Mouse (Mus musculus): Measurements from ENCODE around the gene Cdk5r1.
"Not testable (repeated sequence)": the region's sequence is repeated elsewhere in the genome, so short reads cannot be mapped to it uniquely, and the experiment has no call there.

Gene Cdk5r1

DNA sequence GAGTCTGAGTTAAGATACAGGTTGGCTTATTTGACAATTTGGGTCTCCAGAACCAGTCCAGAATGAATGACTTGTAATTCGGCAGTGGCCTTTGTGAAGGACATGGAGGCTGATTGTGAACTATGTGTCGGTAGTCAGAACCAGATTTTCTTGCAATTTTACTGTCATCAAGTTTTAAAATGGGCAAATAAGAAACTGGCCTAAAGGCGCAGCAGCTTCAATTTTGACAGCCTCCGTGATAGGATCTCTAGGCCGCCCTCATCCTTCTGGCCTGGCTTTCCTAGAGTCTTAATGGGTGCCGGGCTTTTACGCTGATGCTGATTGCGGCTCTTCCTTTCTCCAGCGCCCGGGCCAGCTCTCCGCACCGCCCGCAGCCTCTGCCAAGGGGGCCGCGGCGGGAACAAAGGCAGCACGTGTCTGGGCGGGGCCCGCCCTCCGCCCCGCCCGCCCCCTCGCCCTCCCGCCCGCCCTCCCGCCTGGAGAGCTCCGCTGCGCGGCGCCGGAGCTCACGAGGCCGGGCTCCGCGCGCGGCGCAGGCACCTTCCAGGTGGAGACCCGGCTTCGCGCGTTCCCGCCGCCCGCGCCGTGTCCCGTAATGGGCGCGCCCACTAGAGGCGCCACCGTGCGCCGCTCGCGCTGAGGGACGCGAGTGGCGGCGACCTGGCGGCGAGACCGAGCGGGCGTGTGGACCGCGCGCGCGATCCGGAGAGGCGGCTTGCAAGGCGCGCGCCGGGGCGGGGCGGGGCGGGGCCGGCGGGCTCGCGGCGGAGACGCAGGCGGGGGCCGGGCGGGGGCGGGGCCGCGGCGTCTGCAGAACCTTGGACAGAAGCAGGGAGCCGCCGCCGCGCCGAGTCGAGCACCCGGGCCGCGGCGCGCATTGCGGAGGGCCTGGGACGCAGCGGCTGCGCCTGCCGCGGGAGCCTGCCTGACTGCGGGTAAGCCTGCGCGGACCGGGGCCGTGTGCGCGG, at the start of gene Cdk5r1:
Gene Cdk5r1 (plus strand): TSS at position 802 of the 968 bp plus-strand sequence.
- in situ Hi-C loops (cut with MboI, MseI) = no loop called here

DNA sequence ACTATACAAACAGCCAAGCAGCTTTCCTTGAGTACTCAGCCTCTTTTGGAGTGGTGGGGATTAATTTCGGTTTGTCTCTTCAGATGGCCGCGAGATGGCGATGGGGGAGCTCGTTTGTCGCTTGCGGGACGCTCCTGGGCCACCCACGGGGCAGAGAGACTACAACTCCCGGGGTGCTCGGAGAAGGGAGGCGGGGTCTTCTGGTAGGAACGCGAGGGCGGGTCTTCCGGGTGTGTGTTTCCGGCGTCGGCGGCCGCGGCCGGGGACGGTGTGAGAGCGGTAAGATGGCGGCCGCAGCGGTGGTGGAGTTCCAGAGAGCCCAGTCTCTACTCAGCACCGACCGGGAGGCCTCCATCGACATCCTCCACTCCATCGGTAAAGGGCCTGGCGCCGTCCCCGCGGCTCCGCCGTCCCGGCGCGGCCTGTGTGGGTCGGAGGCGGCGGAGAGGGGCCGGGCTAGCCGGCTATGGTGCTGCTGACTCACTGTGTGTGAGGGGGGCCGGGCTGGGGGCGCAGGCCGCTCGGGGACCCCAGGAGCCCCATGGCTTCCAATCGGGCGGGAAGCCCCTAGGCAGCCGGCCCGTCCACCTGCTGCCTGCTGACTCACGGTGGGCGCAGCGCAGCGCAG, 48.3 kb upstream of the Cdk5r1 start, which contains the start of gene Psmd11:
Gene Psmd11 (plus strand): TSS at position 235 of the 628 bp plus-strand sequence.
- in situ Hi-C loops (cut with MboI, MseI) = no loop called here

DNA sequence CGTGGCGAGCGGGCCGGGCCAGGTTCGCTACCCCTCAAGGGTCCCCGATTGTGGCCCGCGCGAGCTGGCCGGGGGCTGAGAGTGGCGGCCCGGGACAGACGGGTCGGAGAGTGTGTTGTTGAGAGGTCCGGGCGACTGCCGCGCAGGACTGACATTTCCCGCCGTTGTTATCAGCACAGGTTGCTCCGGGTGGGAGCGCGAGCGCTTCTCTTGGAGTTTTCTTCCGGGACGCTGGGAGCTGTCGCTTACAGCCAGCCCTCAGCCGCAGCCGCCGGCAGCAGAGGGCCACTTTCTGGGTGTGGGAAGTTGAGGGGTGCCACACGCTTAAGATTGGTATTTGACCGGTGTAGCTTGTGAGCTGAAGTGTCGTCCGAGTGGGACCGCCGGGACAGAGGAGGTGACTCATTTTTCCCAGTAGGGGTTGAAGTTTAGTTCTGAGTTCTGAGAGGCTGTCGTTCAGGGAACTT, 47.8 kb upstream of the Cdk5r1 start:
- in situ Hi-C loops (cut with MboI, MseI) = no loop called here

DNA sequence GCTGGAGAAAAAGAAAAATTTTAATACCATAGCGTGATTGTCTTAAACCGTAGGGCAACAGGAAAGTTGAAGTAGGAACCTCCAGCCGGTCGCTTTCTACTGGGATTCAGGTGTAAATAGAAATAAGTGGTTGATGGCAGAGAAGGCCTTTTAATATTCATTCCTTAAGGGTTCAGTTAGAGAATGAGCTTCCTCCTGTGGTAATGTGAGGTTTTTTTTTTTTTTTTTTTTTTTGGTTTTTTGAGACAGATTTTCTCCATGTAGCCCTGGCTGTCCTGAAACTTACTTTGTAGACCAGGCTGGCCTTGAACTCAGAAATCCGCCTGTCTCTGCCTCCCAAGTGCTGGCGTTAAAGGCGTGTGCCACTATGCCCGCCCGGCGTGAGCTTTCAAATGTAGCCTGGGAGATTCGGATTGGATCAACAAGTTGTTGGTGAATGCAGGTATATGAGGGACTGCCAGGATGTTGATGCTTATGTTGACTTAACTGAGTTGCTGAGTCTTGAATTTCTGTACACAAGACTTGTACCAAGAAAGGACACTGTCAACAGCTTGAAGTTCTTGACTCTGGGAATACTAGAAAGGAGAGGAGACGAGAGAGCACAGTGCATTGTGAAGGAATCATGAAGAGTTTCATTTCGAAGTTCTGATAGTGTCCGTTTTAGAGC, 47.2 kb upstream of the Cdk5r1 start:
- in situ Hi-C loops (cut with MboI, MseI) = no loop called here

DNA sequence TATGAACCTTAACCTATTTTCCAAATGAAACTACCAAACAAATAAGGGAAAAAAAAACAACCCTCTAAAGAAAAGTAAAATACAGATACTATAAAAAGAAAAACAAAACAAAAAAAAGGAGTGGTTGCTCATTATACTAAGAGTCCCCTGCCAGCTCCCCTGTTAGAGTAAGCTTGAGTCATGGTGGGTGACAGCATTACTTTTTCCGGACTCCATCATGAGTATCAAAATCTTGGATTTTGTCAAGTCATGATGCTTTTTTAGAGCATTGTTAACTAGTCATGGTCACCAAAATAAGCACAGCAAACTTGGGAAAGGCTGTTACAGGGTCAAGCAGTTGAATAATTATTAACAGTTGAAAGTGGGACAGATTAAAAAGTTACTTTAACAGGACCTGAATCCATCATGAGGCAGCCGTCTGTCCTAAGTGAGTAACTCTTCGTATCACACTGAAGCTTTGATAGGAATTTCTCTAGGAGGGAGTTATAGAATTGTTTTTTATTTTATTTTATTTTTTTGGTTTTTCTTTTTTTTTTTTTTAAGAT, 46.4 kb upstream of the Cdk5r1 start:
- in situ Hi-C loops (cut with MboI, MseI) = no loop called here

DNA sequence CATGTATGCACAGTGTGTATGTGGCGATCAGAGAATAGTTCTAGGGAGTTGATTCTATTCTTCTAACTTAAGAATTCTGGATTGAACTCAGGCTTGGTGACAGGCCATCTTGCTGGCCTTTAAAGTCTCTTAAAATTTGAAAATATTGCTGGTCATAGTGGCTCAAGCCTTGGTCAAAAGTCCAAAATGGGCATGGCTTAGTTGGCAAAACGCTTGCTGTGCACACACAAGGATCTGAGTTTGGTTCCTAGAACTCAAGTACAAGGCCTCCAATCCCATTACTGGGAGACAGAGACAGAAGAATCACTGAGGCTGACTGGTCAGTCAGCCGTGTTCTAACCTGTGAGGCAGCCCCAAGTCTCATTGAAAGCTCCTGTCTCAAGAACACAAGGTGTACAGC, 29.9 kb upstream of the Cdk5r1 start:
- in situ Hi-C loops (cut with MboI, MseI) = loop anchor here (5.0 kb wide), 1 partner anchor 45 kb away; no protein-coding TSS in a partner anchor

DNA sequence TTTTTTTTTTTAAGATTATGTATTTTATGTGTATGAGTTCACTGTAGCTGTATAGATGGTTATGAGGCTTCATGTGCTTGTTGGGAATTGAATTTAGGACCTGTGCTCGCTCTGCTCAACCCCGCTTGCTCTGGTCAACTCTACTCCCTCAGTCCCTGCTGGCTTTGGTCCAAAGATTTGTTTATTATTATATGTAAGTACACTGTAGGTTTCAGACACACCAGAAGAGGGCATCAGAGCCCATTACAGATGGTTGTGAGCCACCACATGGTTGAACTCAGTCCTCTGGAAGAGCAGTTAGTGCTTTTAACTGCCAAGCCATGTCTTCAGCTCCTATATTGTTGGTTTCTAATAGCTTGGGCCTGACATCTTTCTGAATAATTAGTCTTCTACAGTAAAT, 27.0 kb upstream of the Cdk5r1 start:
- in situ Hi-C loops (cut with MboI, MseI) = loop anchor here (5.0 to 10.0 kb wide), 2 partner anchors 48 to 175 kb away; no protein-coding TSS in a partner anchor

DNA sequence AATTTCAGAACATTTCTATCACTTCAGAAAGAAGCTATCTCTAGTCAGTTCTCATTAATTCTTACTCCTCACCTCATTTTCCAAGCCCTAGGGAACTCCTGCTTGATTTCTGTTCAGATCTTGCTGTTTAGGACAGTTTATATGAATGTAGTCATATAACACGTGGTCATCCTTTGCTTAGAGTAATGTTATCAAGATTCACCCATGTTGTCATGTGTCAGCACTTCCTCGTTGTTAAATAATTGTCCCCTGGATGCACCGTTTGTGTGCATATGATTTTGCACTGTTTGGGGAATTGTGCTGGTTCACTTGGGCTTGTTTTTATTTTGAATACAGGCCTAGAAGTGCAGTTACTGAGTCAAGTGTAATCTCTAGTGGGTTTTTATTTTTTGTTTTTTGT, 24.6 kb upstream of the Cdk5r1 start:
- in situ Hi-C loops (cut with MboI, MseI) = loop anchor here (10.0 kb wide), 1 partner anchor 177 kb away; no protein-coding TSS in a partner anchor

DNA sequence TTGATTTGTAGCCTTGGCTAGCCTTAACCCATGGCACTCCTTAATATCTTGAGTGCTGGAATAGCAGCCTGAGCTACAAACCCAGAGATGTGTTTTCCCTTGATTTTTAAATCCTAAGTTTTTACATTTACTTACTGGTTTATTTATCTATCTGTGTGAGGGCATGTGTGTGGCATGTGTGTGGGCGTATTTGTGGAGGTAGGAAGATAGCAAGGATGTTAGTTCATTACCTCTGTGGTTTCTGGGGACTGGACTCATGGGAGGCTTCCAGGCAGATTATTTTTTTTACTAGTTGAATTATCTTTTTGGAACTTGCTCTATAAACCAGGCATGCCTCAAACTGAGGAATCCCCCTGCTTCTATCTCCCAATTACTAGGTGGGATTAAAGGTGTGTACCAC, 23.6 kb upstream of the Cdk5r1 start:
- in situ Hi-C loops (cut with MboI, MseI) = loop anchor here (10.0 kb wide), 1 partner anchor 178 kb away; no protein-coding TSS in a partner anchor

DNA sequence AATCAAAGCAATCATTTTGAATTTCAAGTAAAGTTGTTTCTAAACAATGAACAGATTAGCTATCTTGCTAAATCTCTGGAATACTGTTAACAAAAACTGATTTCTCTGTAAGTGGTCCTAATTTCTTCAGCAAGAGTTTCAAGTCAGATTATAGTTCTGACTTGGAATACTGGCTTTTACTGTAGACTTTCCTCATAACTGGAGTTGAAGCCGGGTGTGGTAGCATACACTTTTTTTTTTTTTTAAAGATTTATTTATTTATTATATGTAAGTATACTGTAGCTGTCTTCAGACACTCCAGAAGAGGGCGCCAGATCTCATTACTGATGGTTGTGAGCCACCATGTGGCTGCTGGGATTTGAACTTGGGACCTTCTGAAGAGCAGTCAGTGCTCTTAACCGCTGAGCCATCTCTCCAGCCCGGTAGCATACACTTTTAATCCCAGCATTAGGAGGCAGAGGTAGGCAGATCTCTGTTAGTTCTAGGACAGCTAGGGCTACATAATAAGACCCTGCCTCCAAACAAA, 13.2 kb upstream of the Cdk5r1 start:
- in situ Hi-C loops (cut with MboI, MseI) = not testable (repeated sequence)

DNA sequence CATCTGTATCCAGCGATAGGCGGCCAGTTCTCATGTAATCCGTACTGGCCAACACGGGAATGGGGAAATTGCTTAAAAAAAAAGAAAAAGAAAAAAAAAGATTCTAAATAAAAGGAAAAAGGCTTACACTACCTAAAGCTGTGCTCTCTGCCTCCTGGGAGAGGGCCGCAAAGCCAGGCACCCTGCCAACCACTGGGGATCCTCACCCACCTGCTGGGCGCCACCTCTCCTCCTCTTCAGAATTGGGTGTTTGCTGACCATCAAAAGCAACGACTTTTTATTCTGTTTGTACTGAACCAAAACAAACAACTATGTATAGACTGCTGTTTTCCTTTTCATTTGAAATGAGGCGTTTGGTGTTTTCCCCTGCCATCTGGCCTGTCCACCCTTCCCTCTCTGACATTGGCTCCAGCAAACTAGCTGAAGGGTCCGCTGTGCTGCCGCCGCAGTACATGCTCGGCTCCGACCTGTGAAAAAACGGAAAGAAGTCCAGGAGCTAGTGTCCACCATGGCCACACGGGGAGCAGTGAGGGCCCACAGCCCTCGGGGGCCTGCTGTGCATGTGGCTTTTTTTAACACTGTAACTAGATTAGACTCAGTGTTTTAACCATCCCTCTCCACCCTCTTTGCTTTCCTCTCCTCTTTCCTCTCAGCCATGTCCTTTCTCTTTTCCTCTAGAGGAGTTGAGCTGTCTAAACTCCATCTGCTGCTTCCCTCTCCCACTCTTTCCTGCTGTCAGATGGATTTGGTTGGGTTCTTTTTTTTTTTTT, 4.8 kb upstream of the Cdk5r1 start:
- in situ Hi-C loops (cut with MboI, MseI) = no loop called here

DNA sequence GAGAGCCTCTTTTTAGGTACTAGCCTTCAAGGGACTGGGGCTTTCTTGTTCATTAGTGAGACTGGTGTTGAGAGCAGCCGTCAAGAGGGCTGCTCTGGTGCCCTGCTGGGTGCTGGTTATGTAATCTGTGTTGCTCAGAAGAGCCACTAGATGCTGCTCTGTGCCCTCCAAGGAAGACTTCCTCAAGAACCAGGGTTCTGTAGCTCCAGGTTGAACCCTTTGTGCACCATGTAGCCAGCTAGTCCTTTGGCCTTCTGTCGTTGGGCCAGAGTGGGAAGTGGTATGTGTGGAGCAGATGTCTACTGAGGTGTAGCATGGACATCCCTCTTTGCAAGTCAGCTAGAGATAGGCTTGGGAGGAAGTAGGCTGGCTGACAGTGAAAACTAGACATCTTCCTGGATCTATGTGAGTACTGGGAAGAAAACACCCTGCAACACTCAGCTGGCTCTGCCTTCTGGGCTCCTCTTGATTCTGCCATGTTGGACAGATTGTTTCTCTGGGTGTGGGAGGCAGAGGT, 2.6 kb upstream of the Cdk5r1 start:
- in situ Hi-C loops (cut with MboI, MseI) = no loop called here

DNA sequence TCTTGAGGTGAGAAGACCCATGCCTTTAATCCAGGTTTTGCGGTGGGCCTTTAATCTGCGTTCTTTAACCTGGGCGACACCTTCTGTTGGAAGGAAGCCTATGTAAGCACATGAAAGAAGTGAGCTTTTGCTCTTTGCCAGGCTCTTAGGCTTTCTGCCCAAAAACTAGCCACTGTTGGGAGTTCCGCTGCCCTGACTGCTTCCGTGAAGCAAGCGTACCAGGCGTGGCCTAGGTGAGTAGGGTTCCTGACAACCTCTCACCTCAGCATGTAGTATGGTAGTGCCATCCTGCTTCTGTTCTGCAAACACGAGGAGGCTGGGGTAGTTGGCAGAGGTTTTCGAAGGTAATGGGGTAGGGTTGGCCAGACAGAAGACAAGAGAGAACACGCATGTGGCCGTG, 2.0 kb upstream of the Cdk5r1 start:
- in situ Hi-C loops (cut with MboI, MseI) = no loop called here

DNA sequence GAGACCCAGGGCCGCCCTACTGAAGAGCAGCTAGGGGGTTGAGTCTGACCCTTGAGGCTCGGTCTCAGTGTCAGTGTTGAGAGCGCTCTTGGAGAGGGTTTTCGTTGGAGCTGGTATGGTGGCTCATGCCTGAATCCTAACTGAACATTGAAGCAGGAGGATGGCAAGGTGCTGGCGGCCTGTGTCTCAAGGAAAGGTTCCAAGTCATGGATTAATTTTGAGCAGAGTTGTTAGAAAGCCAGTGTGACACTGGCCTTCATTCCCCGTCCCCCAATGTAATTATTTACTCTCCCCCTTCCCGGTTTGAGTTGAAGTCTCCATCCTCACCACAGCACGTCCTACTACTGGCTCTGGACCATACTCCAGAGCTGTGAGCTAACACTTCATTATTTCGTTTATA, 1.3 kb upstream of the Cdk5r1 start:
- in situ Hi-C loops (cut with MboI, MseI) = no loop called here

DNA sequence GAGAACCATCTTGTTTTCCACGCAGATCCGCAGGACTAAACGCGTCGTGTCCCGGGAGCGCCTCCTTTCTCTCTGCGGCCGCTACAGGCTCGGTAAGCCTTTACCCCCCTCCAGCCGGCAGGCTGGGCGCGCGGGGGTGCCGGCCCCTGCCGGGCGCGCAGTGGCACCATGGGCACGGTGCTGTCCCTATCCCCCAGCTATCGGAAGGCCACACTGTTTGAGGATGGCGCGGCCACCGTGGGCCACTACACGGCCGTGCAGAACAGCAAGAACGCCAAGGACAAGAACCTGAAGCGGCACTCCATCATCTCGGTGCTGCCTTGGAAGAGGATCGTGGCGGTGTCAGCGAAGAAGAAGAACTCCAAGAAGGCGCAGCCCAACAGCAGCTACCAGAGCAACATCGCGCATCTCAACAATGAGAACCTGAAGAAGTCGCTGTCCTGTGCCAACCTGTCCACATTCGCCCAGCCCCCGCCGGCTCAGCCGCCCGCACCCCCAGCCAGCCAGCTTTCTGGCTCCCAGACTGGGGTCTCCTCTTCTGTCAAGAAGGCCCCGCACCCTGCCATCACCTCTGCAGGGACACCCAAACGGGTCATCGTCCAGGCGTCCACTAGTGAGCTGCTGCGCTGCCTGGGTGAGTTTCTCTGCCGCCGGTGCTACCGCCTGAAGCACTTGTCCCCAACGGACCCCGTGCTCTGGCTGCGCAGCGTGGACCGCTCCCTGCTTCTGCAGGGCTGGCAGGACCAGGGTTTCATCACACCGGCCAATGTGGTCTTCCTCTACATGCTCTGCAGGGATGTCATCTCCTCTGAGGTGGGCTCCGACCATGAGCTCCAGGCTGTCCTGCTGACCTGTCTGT, 747 bp downstream of the Cdk5r1 start:
- in situ Hi-C loops (cut with MboI, MseI) = no loop called here

DNA sequence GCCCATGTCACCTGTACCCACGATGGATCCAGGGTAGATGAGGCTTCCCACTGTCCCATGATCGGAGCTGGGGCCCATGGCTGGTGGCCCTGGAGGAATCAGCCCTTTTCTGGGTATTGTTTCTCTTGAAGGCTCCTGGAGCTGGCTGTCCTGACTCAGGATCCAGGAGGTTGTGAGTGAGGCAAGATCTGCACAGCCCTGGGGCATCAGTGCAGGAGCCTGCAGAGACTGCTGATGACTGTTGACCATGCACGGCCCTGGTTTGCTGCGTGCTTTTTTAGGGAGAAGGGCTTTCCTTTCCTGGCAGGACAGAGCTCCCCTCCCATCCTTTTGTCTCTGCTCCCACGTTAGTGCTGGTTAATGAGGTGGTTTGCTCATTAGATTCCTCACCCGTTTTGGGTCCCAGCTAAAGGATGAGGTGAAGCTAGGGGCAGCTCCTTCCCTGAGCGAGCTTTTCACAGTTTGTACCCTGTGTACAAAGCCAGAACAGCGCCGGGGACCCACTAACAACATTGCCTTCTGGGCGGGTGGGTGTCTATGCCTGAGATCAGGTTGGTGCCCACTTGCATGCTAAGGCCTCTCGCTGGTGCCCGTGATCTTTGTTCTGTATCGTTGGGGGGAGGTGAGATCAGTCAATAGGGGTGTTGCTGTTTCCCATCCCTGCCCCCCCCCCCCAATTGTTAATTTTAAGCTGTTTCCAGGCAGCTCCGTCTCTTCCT, 2.0 kb downstream of the Cdk5r1 start:
- in situ Hi-C loops (cut with MboI, MseI) = no loop called here

DNA sequence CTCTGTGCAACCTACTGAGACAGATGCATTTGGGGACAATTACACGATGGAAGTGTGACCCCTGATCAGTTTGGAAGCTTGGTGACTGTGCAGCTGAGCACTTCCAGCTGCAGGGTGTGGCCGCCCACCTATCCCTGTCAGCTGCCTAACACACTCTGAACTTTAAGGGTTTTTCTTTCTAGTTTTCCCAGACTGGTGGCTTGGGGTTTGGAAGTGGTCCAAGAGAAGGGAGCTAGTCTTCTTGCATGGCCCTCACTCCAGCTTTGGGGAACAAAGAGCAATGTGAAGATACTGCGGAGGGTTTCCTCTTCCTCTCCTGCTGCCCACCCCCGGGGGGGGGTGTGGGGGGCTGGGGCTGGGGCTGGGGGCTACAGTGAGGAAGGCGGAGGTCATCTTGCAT, 2.6 kb downstream of the Cdk5r1 start:
- in situ Hi-C loops (cut with MboI, MseI) = no loop called here
